Mouse (Mus musculus) R1 (cell line): ENCODE data around the gene Ncoa4.
A peak's percentile ranks its signal among the peaks of the same experiment; 100 is the strongest.
"Not testable (repeated sequence)": the region's sequence is repeated elsewhere in the genome, so short reads cannot be mapped to it uniquely, and the experiment has no call there.

Experiments used
- DNase-seq: peaks from one replicate; pipeline ENCODE4 v3.0.0-alpha.2; 2018; ENCODE audit warnings: low read depth, low spot score

Gene Ncoa4

GRCm38 (mm10) chr14:32160563-32160962 lies 898 bp downstream of the Ncoa4 start:
- no peak for DNase-seq

GRCm38 (mm10) chr14:32161090-32161885 lies 1.6 kb downstream of the Ncoa4 start:
- peak; percentile 20 for DNase-seq

GRCm38 (mm10) chr14:32162231-32162630 lies 2.6 kb downstream of the Ncoa4 start:
- no peak for DNase-seq

- DNase-seq, result no peak
Measured at GRCm38 (mm10) chr14:32163203-32163888, 3.7 kb downstream of the Ncoa4 start.

GRCm38 (mm10) chr14:32164173-32165051 lies 4.7 kb downstream of the Ncoa4 start:
- peak; percentile 18 for DNase-seq

GRCm38 (mm10) chr14:32165278-32166061 lies 5.8 kb downstream of the Ncoa4 start:
- DNase-seq, result peak; percentile 95

DNA sequence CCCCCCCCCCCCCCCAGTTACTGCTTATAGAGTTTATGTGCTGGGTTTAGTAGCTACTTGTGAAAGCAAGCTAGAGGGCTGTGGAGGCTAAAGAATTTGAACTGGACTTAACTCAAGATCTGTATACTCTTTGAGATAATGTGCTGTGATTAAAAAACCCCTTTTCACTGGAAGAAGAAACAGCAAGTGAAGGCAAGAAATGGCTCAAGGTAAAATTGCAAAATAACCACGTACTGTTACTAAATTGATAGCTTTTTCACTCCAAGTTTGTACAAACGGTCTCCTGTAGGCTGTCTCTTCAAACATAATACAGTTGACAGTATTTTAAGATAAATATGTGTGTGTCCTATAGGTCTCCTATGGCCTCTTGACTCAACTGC lies 6.4 kb downstream of the Ncoa4 start:
- DNase-seq, result no peak

- no peak for DNase-seq
Measured at GRCm38 (mm10) chr14:32166840-32167239, 7.2 kb downstream of the Ncoa4 start.

DNA sequence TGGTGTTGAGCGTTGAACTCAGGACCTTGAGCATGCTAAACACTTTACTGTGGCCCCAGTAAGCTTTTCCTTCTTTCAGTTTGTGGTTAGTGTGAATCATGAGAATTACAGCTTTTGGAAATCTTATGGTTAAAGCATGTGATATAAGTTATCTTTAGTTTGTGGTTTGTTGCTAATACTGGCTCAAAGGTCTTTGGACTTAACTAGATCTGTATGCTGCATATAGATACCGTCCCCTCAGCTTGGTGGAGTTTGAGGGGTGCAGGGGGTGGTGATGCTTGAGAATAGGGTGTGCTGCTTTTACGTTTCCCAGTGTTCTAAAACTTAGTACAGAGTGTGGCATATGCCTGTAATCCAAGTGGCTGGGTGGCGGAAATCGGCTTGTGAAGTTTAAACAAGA lies 7.7 kb downstream of the Ncoa4 start:
- DNase-seq, result no peak

- DNase-seq, result no peak
Measured at GRCm38 (mm10) chr14:32168653-32169231, 9.1 kb downstream of the Ncoa4 start.

- DNase-seq, result no peak
Measured at GRCm38 (mm10) chr14:32170137-32170536, 10.5 kb downstream of the Ncoa4 start.

DNA sequence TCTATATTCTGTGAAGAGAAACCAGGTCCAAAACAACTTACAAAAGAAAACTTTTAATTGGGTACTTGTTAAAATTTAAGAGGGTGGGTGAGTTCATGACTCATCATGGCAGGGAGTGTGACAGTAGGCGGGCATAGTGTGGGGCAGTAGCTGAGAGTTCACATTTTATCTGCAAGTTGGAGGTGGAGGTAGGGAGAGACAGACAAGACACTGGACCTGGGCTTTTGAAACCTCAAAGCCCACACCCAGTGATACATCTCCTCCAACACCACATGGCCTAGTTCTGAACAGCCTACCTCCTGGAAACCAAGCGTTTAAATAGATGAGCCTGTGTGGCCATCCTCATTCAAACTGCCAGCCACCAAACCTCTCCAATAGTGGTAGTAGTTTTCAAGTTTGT lies 15.6 kb downstream of the Ncoa4 start:
- DNase-seq, result no peak

- DNase-seq, result not testable (repeated sequence)
Measured at GRCm38 (mm10) chr14:32176590-32176989, 16.9 kb downstream of the Ncoa4 start.

GRCm38 (mm10) chr14:32179393-32180195 lies 19.9 kb downstream of the Ncoa4 start:
- DNase-seq, result no peak

- no peak for DNase-seq
Measured at GRCm38 (mm10) chr14:32180861-32181260, 21.2 kb downstream of the Ncoa4 start.

DNA sequence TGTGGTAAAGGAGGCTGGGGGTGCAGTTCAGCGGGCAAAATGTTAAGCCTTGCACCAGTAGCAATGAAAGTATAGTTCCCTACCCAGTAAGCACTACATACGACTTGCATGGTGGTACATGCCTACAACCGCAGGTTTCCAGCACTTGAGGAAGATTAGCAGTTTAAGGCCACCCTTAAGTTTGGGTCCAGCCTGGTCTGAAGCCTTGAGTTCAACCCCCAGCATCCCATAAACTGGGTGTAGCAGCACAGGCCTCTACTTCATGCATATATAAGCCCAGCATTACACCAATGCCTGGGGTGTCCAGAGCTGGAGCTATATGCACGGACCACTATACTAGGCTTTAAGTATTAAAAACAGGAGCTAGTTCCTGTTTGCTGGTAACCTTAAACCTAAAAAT lies 24.2 kb downstream of the Ncoa4 start:
- no peak for DNase-seq

GRCm38 (mm10) chr14:32190627-32191391 lies 31.1 kb downstream of the Ncoa4 start:
- DNase-seq, result no peak

GRCm38 (mm10) chr14:32191926-32192325 lies 32.3 kb downstream of the Ncoa4 start:
- no peak for DNase-seq

DNA sequence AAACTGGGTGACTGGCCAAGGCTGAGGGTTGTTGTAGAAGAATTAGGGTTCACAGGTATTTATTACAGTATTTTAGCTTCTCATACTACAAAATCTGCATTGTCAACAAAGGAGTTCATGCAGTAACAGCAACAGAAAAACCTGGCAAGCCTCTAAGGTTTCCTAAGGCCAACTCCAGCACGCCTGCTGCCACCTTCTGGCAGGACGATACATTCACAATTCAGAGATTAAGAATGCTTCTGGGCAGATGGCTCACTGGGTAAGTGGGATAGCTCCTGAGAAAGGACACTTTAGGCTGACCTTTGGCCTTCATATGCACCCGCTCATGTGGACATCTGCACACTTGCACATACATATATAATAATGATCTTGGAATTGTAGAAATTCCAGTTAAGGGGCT lies 32.8 kb downstream of the Ncoa4 start:
- peak; percentile 75 for DNase-seq
